Mouse (Mus musculus) bone marrow macrophage, adult 2 months (primary cell): ENCODE data around the gene Col6a2. TPM values are rescaled to one million over a fixed set of nuclear protein-coding genes. Genes with fewer than 3 reads are reported as not detected.

ENCODE experiments used
- H3K27ac ChIP-seq: 2 replicates; pipeline ENCODE4 v1.5.1; 2012; ENCODE audit warnings: low read depth, low read length; ENCODE audit not compliant: insufficient read depth
- H3K4me1 ChIP-seq: 2 replicates; pipeline ENCODE4 v1.6.1; 2012; ENCODE audit warnings: low read length; ENCODE audit not compliant: control insufficient read depth, insufficient read depth
- H3K4me3 ChIP-seq: 2 replicates; pipeline ENCODE4 v1.5.1; 2012; ENCODE audit warnings: mild to moderate bottlenecking, low read length, moderate library complexity; ENCODE audit not compliant: insufficient read depth
- CTCF ChIP-seq: IDR thresholded peaks from 2 replicates; pipeline ENCODE4 v1.5.1; 2012; ENCODE audit warnings: low read depth, mild to moderate bottlenecking, low read length, moderate library complexity
- POLR2A ChIP-seq: IDR thresholded peaks from 2 replicates; pipeline ENCODE4 v1.6.1; 2012; ENCODE audit warnings: mild to moderate bottlenecking, low read depth, low read length, borderline replicate concordance
- polyA plus RNA-seq: library from polyadenylated mRNA; stranded (reverse); fragments of >200 nt; gene quantifications from 2 replicates; pipeline ENCODE4 v1.2.4, GENCODE M21; 2012; ENCODE audit not compliant: missing spikeins, insufficient read depth, insufficient read length

The Col6a2 gene
- polyA plus RNA-seq, 1 experiment: 3.1 TPM

- TF ChIP-seq POLR2A (no peak), CTCF (no peak)
- Histone ChIP-seq H3K4me1 (no peaks in the 10 kb centered on the region), H3K27ac (no peak overlapping the region), H3K4me3 (no peak overlapping the region)
Measured at GRCm38 (mm10) chr10:76596338-76596737, 27.1 kb downstream of the Col6a2 start.

- Histone ChIP-seq H3K4me1 (no peaks in the 10 kb centered on the region), H3K27ac (no peak overlapping the region), H3K4me3 (no peak overlapping the region)
- TF ChIP-seq CTCF (no peak), POLR2A (no peak)
Measured at GRCm38 (mm10) chr10:76590197-76590596, 33.2 kb downstream of the Col6a2 start.

GRCm38 (mm10) chr10:76586190-76586589 is 37.2 kb downstream of the Col6a2 start:
- no peak overlapping the region for H3K4me3 ChIP-seq
- H3K27ac ChIP-seq: no peak overlapping the region
- TF ChIP-seq CTCF: no peak
- no peaks in the 10 kb centered on the region for H3K4me1 ChIP-seq

- H3K27ac ChIP-seq: no peak overlapping the region
- H3K4me1 ChIP-seq: no peaks in the 10 kb centered on the region
- TF ChIP-seq POLR2A (no peak), CTCF (no peak)
- H3K4me3 ChIP-seq: no peak overlapping the region
Measured at GRCm38 (mm10) chr10:76584138-76584537, 39.3 kb downstream of the Col6a2 start.

GRCm38 (mm10) chr10:76576920-76577319 is 46.5 kb downstream of the Col6a2 start:
- TF ChIP-seq POLR2A: no peak
- TF ChIP-seq CTCF: no peak
- no peaks in the 10 kb centered on the region for H3K4me1 ChIP-seq
- H3K27ac ChIP-seq: no peak overlapping the region
- H3K4me3 ChIP-seq: no peak overlapping the region

- no peak within 1 kb of the TSS for H3K4me3 ChIP-seq
- H3K27ac ChIP-seq: no peak within 1 kb of the TSS
- TF ChIP-seq CTCF (no peak), POLR2A (no peak)
- no peaks in the 10 kb centered on the region for H3K4me1 ChIP-seq
Measured at GRCm38 (mm10) chr10:76575374-76575773, 48.1 kb downstream of the Col6a2 start, which contains the start of gene Ftcd. Gene Ftcd, plus strand, starts transcription at chr10:76575648.

- TF ChIP-seq CTCF (no peak), POLR2A (no peak)
- H3K4me1 ChIP-seq: no peaks in the 10 kb centered on the region
- no peak overlapping the region for H3K27ac ChIP-seq
- no peak overlapping the region for H3K4me3 ChIP-seq
Measured at GRCm38 (mm10) chr10:76572151-76572550, 51.3 kb downstream of the Col6a2 start.

GRCm38 (mm10) chr10:76571070-76571469 is 52.4 kb downstream of the Col6a2 start:
- H3K27ac ChIP-seq: no peak overlapping the region
- no peaks in the 10 kb centered on the region for H3K4me1 ChIP-seq
- H3K4me3 ChIP-seq: no peak overlapping the region
- no peak for TF ChIP-seq CTCF
- TF ChIP-seq POLR2A: no peak

GRCm38 (mm10) chr10:76569996-76570685 is 53.3 kb downstream of the Col6a2 start:
- Histone ChIP-seq H3K4me3 (no peak overlapping the region), H3K27ac (no peak overlapping the region), H3K4me1 (no peaks in the 10 kb centered on the region)
- TF ChIP-seq CTCF (no peak), POLR2A (no peak)

- Histone ChIP-seq H3K4me1 (no peaks in the 10 kb centered on the region), H3K4me3 (no peak within 1 kb of the TSS), H3K27ac (no peak within 1 kb of the TSS)
- TF ChIP-seq CTCF: no peak
- TF ChIP-seq POLR2A: no peak
Measured at GRCm38 (mm10) chr10:76561972-76562371, 61.5 kb downstream of the Col6a2 start, which contains the start of gene Spatc1l. Gene Spatc1l, plus strand, starts transcription at chr10:76562272.
